Mouse (Mus musculus) ovary, postnatal 36 days (tissue): ENCODE measurements around the gene Map4k4.

ENCODE experiments used
- DNase-seq: peaks from one replicate; pipeline ENCODE4 v3.0.0; 2022; ENCODE audit warnings: low spot score, mixed read lengths

Gene Map4k4

DNA sequence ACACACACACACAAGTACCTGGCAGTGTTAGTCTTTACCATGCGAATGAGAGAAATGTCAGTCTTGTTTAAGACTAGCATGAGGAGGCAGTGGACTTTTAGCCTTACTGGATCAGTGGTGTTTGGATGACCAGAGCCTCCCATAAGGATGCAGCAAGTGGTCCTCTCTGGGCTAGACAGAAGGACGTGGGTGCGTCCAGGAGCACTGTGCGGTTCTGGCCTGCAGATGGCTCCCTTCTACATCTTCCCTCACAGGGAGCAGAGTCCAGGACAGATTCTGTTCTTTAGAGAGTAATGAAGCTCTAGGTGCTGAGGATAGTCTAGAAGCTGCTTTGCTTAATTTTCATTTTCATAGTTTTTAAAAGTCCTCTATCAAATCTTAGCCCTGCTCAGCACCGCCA lies 100.2 kb downstream of the Map4k4 start:
- DNase-seq, result peak; percentile 38

DNA sequence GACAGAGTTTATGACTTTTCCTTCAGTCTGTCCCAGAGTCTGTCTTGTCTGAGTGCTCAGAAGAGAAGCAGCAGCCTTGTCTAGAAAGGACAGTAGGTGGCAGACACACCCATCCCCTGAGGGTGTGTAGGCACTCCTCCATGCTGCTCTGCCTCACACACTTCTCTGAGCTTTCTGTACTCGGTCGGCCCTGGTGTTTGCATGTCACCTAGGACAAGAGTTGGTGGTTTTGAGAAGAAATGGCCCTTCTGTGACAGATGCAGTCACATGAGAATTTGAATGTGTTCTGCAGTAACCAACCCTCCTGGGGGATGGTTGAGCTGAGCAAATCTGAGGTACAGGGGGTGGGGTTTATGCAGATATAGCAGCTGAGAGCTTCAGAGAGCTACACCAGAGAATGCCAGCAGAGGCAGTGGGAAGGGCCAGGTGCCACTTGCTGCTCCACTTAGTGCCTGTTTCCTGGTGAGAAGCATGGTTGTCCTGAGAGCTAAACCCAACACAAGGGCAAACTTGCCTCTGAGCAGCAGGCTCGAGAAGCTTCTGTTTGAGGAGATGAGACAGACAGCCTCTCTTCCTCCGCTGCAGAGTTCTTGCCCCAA lies 101.5 kb downstream of the Map4k4 start:
- no peak for DNase-seq

GRCm38 (mm10) chr1:40006043-40006651 lies 105.4 kb downstream of the Map4k4 start:
- no peak for DNase-seq

DNA sequence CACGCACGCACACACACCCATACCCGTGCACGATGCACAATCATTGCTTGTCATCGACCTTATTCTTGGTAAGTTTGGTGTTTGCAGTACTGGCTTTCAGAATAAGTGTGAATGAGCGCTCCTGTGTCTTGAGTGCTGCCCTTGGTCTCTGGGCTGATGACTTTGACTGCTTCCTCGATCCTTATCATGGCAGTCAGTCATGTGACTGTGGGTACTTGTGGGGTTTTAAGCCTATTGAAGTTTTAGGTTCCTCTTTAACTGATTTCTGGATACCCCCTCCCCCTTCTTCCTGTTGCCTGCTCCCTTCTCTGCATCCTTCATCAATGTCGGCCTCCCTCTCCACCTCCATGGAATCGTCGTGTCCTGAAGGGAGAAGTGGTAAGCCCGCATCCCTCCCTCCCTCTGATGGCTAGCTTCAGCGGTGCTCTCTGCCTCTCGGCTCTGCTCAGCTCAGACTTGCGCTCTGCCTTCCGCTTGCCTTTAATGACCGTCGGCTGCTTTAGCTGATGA lies 107.3 kb downstream of the Map4k4 start:
- DNase-seq, result no peak

GRCm38 (mm10) chr1:40012696-40013095 lies 112.0 kb downstream of the Map4k4 start:
- DNase-seq, result no peak

- DNase-seq, result no peak
These were observed 114.5 kb downstream of the Map4k4 start for GRCm38 (mm10) chr1:40015066-40015678.

- no peak for DNase-seq
These were observed 120.9 kb downstream of the Map4k4 start for GRCm38 (mm10) chr1:40021617-40022016.

DNA sequence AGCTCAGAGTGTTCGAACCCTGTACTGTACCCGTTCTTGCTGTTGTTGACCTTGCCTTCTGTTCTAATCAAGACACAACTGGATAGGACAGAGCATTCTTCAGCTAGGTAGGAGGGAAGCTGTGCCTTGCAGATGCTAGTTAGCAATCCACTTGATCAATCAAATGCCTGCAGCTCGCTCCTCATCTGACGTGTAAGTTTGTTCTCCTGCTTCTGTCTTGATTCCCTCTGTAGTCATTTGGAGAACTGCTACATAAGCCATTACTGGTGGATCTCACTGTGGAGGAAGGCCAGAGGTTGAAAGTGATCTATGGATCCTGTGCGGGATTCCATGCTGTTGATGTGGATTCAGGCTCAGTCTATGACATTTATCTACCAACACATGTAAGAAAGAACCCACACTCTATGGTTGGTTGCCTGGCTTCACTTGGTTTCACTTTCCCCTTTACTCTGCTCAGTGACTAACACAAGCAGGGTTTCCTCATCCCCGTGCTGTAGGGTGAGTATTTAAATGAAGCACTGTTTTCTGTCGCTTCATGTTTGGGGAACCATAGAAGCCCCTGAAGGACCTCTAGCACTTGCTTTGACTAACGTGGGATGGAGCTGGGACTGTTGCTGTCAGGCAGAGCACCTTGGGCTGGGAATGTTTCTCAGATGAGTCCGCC lies 121.9 kb downstream of the Map4k4 start:
- no peak for DNase-seq

GRCm38 (mm10) chr1:40023206-40023605 lies 122.5 kb downstream of the Map4k4 start:
- no peak for DNase-seq

- DNase-seq, result no peak
These were observed 123.0 kb downstream of the Map4k4 start for GRCm38 (mm10) chr1:40023748-40024147.

GRCm38 (mm10) chr1:40024554-40025320 lies 124.0 kb downstream of the Map4k4 start:
- DNase-seq, result no peak

DNA sequence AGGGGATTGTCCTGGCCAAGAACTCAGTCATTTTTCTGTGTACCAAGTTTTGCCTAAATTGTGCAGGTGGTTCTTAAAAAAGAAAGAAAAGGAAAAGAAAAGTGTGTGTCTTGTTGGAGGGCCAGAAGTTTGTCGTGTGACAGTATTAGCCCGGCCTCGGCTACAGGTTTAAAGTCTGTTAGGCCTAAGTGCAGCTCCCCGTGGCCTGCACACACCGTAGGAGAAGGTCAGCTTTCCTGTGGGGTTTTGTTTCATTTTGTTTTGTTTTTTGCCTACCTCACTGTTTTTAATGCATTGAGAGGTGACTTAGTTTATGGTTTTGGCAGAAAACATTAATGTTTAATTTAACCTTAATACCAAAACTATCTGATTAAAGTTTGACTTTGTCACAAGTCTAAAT lies 124.7 kb downstream of the Map4k4 start:
- no peak for DNase-seq

- DNase-seq, result no peak
These were observed 126.5 kb downstream of the Map4k4 start for GRCm38 (mm10) chr1:40027116-40027620.

- DNase-seq, result no peak
These were observed 127.7 kb downstream of the Map4k4 start for GRCm38 (mm10) chr1:40028207-40028998.

- DNase-seq, result no peak
These were observed 128.9 kb downstream of the Map4k4 start for GRCm38 (mm10) chr1:40029597-40029996.

DNA sequence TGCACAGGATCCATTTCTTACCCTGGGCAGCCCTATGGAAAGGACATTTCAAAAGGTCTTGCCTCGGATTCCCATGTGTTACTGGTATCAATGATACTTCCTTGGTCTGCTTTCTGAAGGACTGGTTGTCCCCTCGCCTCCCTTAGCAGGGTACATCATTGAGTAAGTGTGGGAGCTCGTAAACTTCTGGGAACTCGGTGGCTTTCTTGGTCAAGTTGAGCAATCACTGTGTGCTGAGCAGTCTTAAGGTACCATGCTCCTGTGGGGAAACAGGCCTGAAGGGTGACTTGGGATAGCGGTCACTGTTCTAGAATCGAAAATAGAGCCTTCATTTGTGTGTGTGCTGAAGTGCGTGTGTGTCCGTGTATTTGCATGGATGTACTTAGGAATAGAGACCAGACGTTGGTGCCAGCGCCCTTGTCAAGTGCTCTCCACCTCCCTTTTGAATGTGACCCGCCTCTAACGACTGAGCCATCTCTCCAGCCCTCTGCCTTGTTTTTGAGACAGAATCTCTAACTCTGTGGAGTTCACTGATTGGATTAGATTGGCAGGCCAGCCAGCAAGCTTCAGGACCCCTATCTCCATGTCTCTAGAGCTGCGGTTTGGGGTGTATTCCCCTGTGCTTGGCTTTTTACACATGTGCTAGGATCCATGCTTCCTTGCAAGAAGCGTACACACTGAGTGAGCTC lies 129.7 kb downstream of the Map4k4 start:
- no peak for DNase-seq

DNA sequence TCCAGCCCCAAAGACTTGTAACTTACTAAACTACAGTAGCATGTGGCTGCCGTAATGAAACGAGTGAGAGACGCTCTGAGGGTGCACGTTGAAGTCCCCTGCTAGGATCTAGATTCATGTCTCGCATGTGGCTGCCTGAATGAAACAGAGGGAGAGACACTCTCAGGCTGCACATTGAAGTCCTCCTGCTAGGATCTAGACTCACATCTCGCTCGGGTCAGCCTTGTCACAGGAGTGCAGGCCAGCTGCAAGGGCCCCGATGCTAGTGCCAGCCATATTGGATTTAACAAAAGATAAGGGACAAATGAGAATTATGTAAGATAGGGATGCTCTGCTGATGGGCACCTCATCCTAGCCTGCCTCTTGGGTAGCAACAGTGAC lies 130.3 kb downstream of the Map4k4 start:
- no peak for DNase-seq

DNA sequence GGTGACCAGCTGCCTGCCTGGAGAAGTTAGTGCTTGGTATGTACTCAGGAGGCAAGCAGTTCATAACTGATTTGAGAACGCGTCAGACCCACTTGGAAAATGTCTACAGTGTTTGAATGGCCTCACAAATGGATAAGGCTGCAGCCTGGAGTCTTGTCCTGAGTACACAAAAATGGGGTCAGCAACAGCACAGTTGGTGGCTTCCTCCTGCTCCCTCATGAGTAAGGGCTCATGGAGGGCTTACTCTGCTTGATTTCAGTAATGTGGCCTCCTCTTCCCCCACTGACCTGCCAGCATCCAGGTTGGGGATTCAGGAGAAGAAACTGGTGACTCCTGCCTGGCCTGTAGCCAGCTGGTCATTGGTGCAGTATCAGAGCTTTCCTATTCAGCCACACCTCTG lies 130.9 kb downstream of the Map4k4 start:
- no peak for DNase-seq

- no peak for DNase-seq
These were observed 132.6 kb downstream of the Map4k4 start for GRCm38 (mm10) chr1:40033315-40033714.

- no peak for DNase-seq
These were observed 133.2 kb downstream of the Map4k4 start for GRCm38 (mm10) chr1:40033743-40034420.
